Comparison of ENCODE assay signal across 12 mouse cellular contexts in the genomic region with DNA sequence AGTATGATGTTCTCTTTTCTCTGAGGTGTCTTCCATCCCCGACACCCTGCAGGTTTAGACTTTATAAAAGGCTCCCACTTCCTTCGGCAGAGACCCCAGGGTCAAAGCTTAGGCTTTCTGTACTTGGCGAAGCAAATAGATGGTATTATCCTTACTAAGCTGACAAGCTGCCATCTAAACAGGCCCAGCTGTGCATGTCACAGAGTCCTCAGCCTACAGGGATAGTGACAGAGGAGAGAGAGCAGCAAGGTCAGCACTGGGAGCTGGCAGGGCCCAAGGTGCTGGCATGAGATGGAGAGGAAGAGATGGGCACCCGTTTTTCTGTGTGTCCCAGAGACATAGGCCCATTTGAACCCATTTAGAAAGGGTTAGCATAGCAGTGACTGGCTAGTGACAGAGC.
"Had no signal": no experiment of that assay in that cellular context is flagged by ENCODE, and none has a peak within 500 bp of the region (broad histone marks: within the 10 kb centered on the region; RNA-seq: fewer than 3 reads in every experiment).

No protein-coding gene starts in this region.

- H3K27ac ChIP-seq: intestine, embryonic 15.5 days; limb, embryonic 10.5 days; liver, embryonic 12.5 days; macrophage; midbrain, embryonic 12.5 days; neural tube, embryonic 12.5 days had no signal

- H3K9me3 ChIP-seq: intestine, embryonic 15.5 days; limb, embryonic 10.5 days; liver, embryonic 12.5 days; megakaryocyte, embryonic 14.5 days; midbrain, embryonic 12.5 days; neural tube, embryonic 12.5 days had no signal

- ATAC-seq: intestine, embryonic 15.5 days; liver, embryonic 12.5 days had no signal

- H3K4me3 ChIP-seq: intestine, embryonic 15.5 days; limb, embryonic 10.5 days; liver, embryonic 12.5 days; megakaryocyte, embryonic 14.5 days; midbrain, embryonic 12.5 days; neural tube, embryonic 12.5 days had no signal

- H3K36me3 ChIP-seq: intestine, embryonic 15.5 days; limb, embryonic 10.5 days; liver, embryonic 12.5 days; midbrain, embryonic 12.5 days; neural tube, embryonic 12.5 days had no signal

- H3K4me1 ChIP-seq: intestine, embryonic 15.5 days; megakaryocyte, embryonic 14.5 days; neural tube, embryonic 12.5 days had no signal

- H3K27me3 ChIP-seq: midbrain, embryonic 12.5 days; neural tube, embryonic 12.5 days had no signal

- H3K9ac ChIP-seq: intestine, embryonic 15.5 days; midbrain, embryonic 12.5 days; neural tube, embryonic 12.5 days had no signal

- DNase-seq: kidney, adult 18-20 months; kidney, postnatal 10 days; kidney, postnatal 4 days; thymus, adult 18-20 months; thymus, postnatal 14 days had no signal

- H3K4me2 ChIP-seq: intestine, embryonic 15.5 days; liver, embryonic 12.5 days; midbrain, embryonic 12.5 days; neural tube, embryonic 12.5 days had no signal
